Comparison of ENCODE assay signal across 8 mouse cellular contexts in genomic region chr4:138434347-138435316, GRCm38 (mm10). TPM values are rescaled to one million over a fixed set of nuclear protein-coding genes. Genes with fewer than 3 reads are reported as not detected.
A peak's percentile ranks its signal among the peaks of the same experiment; 100 is the strongest.
DNase-seq lines count a peak whose midpoint lies in the region; ATAC-seq and TF ChIP-seq lines count a peak whose summit lies in the region.

TSS of gene Mul1 (plus strand) at chr4:138434671.

- peak; percentile 89 to 90 for DNase-seq in gastrocnemius, adult 8-10 months (ENCODE audit: low spot score in 2 of 2)
- peak; percentile 80 for DNase-seq in hindlimb bud, embryonic 11.5 days (ENCODE audit: extremely low spot score, low read depth, low spot score)
- peak; percentile 94 to 97 for DNase-seq in left cerebral cortex, adult 8-10 months (ENCODE audit: low spot score in 2 of 2)
- peak; percentile 98 for DNase-seq in right cerebral cortex, postnatal 10 days (ENCODE audit: low spot score in 2 of 2)
- peak; percentile 96 for DNase-seq in urinary bladder, postnatal 25 days (ENCODE audit: low spot score)

- H3K36me3 ChIP-seq in megakaryocyte, embryonic 14.5 days (replicated peaks; ENCODE audit: low read length) = peaks cover 39% of the 10 kb centered on the region

- H3K27ac ChIP-seq in cortical plate, adult 2 months (ENCODE audit: insufficient read depth, low read length) = no peak within 1 kb of the TSS

- peak within 1 kb of the TSS; percentile 80 for H3K4me3 ChIP-seq in cortical plate, adult 2 months (ENCODE audit: insufficient read depth, low read length)
- peak within 1 kb of the TSS; percentile 99 for H3K4me3 ChIP-seq in megakaryocyte, embryonic 14.5 days (replicated peaks)

- H3K4me1 ChIP-seq in cortical plate, adult 2 months (ENCODE audit: control insufficient read depth, insufficient read depth, low read length) = peaks cover 5% of the 10 kb centered on the region; the same call in 1 of the 2 replicates
- peaks cover 17% of the 10 kb centered on the region for H3K4me1 ChIP-seq in megakaryocyte, embryonic 14.5 days

- peak; percentile 65 for TF ChIP-seq POLR2A in cortical plate, adult 2 months (IDR thresholded peaks at IDR 0.05; ENCODE audit: extremely low read depth, insufficient read depth, low read length)

- peaks cover 12% of the 10 kb centered on the region for H3K27me3 ChIP-seq in megakaryocyte, embryonic 14.5 days (replicated peaks)

- H3K9me3 ChIP-seq in megakaryocyte, embryonic 14.5 days = no peaks in the 10 kb centered on the region

- no peak for TF ChIP-seq CTCF in cortical plate, adult 2 months (IDR thresholded peaks at IDR 0.05; ENCODE audit: extremely low read depth, insufficient read depth, low read length)

- ATAC-seq in activated CD4-positive, CD25-positive, alpha-beta regulatory T cell, adult 4 months = peak; percentile 92

RNA-seq across cellular contexts. Expression of gene Mul1, which starts in this region (rescaled TPM):
- polyA plus RNA-seq in activated CD4-positive, CD25-positive, alpha-beta regulatory T cell, adult 4 months (2017; shearing (Covaris generic)) = 10 to 100 TPM; 12.9 to 14.0 TPM
- polyA plus RNA-seq in cortical plate, adult 2 months (2012; rRNA removed) = 28.2 and 30.6 TPM in 2 replicates
- 10 to 100 TPM; 39.7 to 47.7 (median 43.2) TPM for total RNA-seq in gastrocnemius, adult 8-10 months (2022)
- total RNA-seq in left cerebral cortex, adult 8-10 months (2022) = 10 to 100 TPM; 51.6 to 54.5 (median 52.7) TPM
- 3.4 and 21.8 TPM in 2 replicates for polyA plus RNA-seq in megakaryocyte, embryonic 14.5 days (2012; ENCODE audit: insufficient read depth, low replicate concordance)
